Comparison of ENCODE assay signal across 8 mouse cellular contexts in the genomic region with DNA sequence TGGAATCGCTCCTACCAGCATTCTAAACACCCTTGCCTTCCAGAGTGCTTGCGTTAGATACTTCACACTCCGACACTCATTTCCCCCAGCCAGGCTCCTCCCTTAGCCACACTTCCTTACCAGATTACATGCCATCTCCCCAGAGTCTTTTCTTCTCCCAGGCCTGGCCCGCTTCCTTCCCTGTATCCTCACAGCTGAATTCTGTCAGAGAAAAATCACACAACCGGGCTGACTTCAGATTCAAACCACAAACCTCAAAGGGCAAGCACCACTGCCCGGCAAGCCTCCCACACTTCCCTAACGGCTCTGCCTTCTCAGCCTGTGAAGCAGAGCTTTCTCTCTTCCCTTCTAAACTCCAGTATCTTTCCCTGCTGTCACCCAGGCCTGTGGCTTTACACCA. TPM values are rescaled to one million over a fixed set of nuclear protein-coding genes. Genes with fewer than 3 reads are reported as not detected.
DNase-seq lines count a peak whose midpoint lies in the region; ATAC-seq and TF ChIP-seq lines count a peak whose summit lies in the region.

No protein-coding gene starts in this region.

- intact Hi-C loops in heart, adult 2 months (cut with DNase I), result no loop called here

- DNase-seq in urinary bladder, postnatal 25 days (ENCODE audit: low spot score), result peak; percentile 8
- DNase-seq in urinary bladder, adult 2 months (ENCODE audit: low spot score), result no peak
- peak; percentile 58 to 75 for DNase-seq in heart, adult 2 months
- peak; percentile 73 for DNase-seq in kidney, postnatal 14 days
- no peak for DNase-seq in thymus, adult 2 months

- no peaks in the 10 kb centered on the region for H3K27me3 ChIP-seq in heart, adult 2 months (ENCODE audit: control insufficient read depth, insufficient read depth, low read length)
- no peaks in the 10 kb centered on the region for H3K27me3 ChIP-seq in neural tube, embryonic 13.5 days
- no peaks in the 10 kb centered on the region for H3K27me3 ChIP-seq in thymus, adult 2 months (ENCODE audit: control insufficient read depth, insufficient read depth, low read length)
- no peaks in the 10 kb centered on the region for H3K27me3 ChIP-seq in hindbrain, embryonic 12.5 days

- peaks cover 6% of the 10 kb centered on the region for H3K4me1 ChIP-seq in heart, adult 2 months (ENCODE audit: control insufficient read depth, insufficient read depth, low read length)
- H3K4me1 ChIP-seq in neural tube, embryonic 13.5 days (replicated peaks), result peaks cover 30% of the 10 kb centered on the region
- H3K4me1 ChIP-seq in thymus, adult 2 months (replicated peaks; ENCODE audit: control insufficient read depth, insufficient read depth, low read length), result peaks cover 18% of the 10 kb centered on the region
- peaks cover 19% of the 10 kb centered on the region for H3K4me1 ChIP-seq in hindbrain, embryonic 12.5 days

- no peaks in the 10 kb centered on the region for H3K9me3 ChIP-seq in neural tube, embryonic 13.5 days
- H3K9me3 ChIP-seq in hindbrain, embryonic 12.5 days (replicated peaks), result 0 out of 2 replicates have a peak, but pooled peaks cover 6% of the 10 kb centered on the region

- TF ChIP-seq CTCF in heart, adult 2 months (IDR thresholded peaks at IDR 0.05), result no peak
- no peak for TF ChIP-seq CTCF in thymus, adult 2 months (IDR thresholded peaks at IDR 0.05; ENCODE audit: borderline replicate concordance, control insufficient read depth, extremely low read depth, insufficient read depth, low read length, poor library complexity)

- H3K4me3 ChIP-seq in heart, adult 2 months, result no peak overlapping the region
- no peak overlapping the region for H3K4me3 ChIP-seq in neural tube, embryonic 13.5 days
- H3K4me3 ChIP-seq in thymus, adult 2 months (ENCODE audit: control insufficient read depth, insufficient read depth, low read length), result no peak overlapping the region
- no peak overlapping the region for H3K4me3 ChIP-seq in hindbrain, embryonic 12.5 days

- no peak for TF ChIP-seq EP300 in heart, adult 2 months (IDR thresholded peaks at IDR 0.05; ENCODE audit: insufficient read depth, low read depth, low read length)

- 24% methylated on average over 7 of the region's 7 CpGs for WGBS in heart, adult 2 months
- 36% methylated on average over 7 of the region's 7 CpGs for WGBS in neural tube, embryonic 13.5 days
- WGBS in thymus, adult 2 months, result 6% methylated on average over 7 of the region's 7 CpGs
- WGBS in hindbrain, embryonic 12.5 days, result 67% methylated on average over 7 of the region's 7 CpGs

- no peak overlapping the region for H3K4me2 ChIP-seq in neural tube, embryonic 13.5 days
- no peak overlapping the region for H3K4me2 ChIP-seq in hindbrain, embryonic 12.5 days (replicated peaks)

- H3K36me3 ChIP-seq in heart, adult 2 months (ENCODE audit: control insufficient read depth, insufficient read depth, low read length), result peaks cover 2% of the 10 kb centered on the region; the same call in 1 of the 2 replicates
- H3K36me3 ChIP-seq in neural tube, embryonic 13.5 days, result peaks cover 16% of the 10 kb centered on the region
- H3K36me3 ChIP-seq in thymus, adult 2 months (ENCODE audit: control insufficient read depth, insufficient read depth, low read length), result peaks cover 3% of the 10 kb centered on the region; the same call in 1 of the 2 replicates
- H3K36me3 ChIP-seq in hindbrain, embryonic 12.5 days, result peaks cover 9% of the 10 kb centered on the region

- no peak for TF ChIP-seq POLR2A in heart, adult 2 months (IDR thresholded peaks at IDR 0.05; ENCODE audit: insufficient read depth, low read depth, low read length)
- TF ChIP-seq POLR2A in thymus, adult 2 months (IDR thresholded peaks at IDR 0.05; ENCODE audit: control insufficient read depth, extremely low read depth, insufficient read depth, low read length, poor library complexity), result no peak

- H3K27ac ChIP-seq in heart, adult 2 months, result peak overlapping the region; percentile 28; the same call in 1 of the 2 replicates
- H3K27ac ChIP-seq in neural tube, embryonic 13.5 days (replicated peaks), result no peak overlapping the region
- H3K27ac ChIP-seq in thymus, adult 2 months (ENCODE audit: control insufficient read depth, insufficient read depth, low read length), result no peak overlapping the region
- H3K27ac ChIP-seq in hindbrain, embryonic 12.5 days, result no peak overlapping the region

- H3K79me2 ChIP-seq in heart, adult 2 months (replicated peaks; ENCODE audit: control insufficient read depth, insufficient read depth, low read length), result no peaks in the 10 kb centered on the region; the same call in 1 of the 2 replicates

- peak overlapping the region; percentile 8; the same call in 1 of the 2 replicates for H3K9ac ChIP-seq in heart, adult 2 months (ENCODE audit: low read depth, low read length)
- peak overlapping the region; percentile 2; the same call in 1 of the 2 replicates for H3K9ac ChIP-seq in neural tube, embryonic 13.5 days
- no peak overlapping the region for H3K9ac ChIP-seq in hindbrain, embryonic 12.5 days

- ATAC-seq in neural tube, embryonic 13.5 days (ENCODE audit: low read depth), result no peak
- ATAC-seq in inflammation-experienced regulatory T-cells, adult 6 months, result no peak
- no peak for ATAC-seq in hindbrain, embryonic 12.5 days (ENCODE audit: low FRiP score)

RNA-seq across cellular contexts. Expression of a gene that starts 4.7 kb away (rescaled TPM):
- 28.9 and 30.4 TPM in 2 replicates for polyA plus RNA-seq in urinary bladder, adult 2 months (2012; rRNA removed)
- total RNA-seq in heart, adult 2 months (2021), result 10 to 100 TPM; 18.8 to 19.3 TPM
- polyA plus RNA-seq in heart, adult 2 months (2012; rRNA removed), result 9.2 and 16.8 TPM in 2 replicates
- 60.3 and 65.9 TPM in 2 replicates for polyA plus RNA-seq in neural tube, embryonic 13.5 days (2015; fragmentation: Nextera tagmentation; extraction: Ambion mirVana)
- polyA plus RNA-seq in inflammation-experienced regulatory T-cells, adult 6 months (2017; shearing (Covaris generic)), result 10 to 100 TPM; 31.0 to 41.8 (median 32.2) TPM
- 28.6 and 30.8 TPM in 2 replicates for polyA plus RNA-seq in thymus, adult 2 months (2012; rRNA removed)
- polyA plus RNA-seq in hindbrain, embryonic 12.5 days (2016; fragmentation: Nextera tagmentation; extraction: Ambion mirVana), result 56.5 and 59.0 TPM in 2 replicates

RNA-seq across cellular contexts. Expression of a gene that starts 8.2 kb away (rescaled TPM):
- polyA plus RNA-seq in urinary bladder, adult 2 months (2012; rRNA removed), result 7.8 and 8.3 TPM in 2 replicates
- under 1 TPM; 0.14 to 0.50 TPM for total RNA-seq in heart, adult 2 months (2021)
- polyA plus RNA-seq in heart, adult 2 months (2012; rRNA removed), result 0.61 and 0.73 TPM in 2 replicates
- 0.44 TPM in 1 of 2 replicates, not detected in the other for polyA plus RNA-seq in neural tube, embryonic 13.5 days (2015; fragmentation: Nextera tagmentation; extraction: Ambion mirVana)
- polyA plus RNA-seq in inflammation-experienced regulatory T-cells, adult 6 months (2017; shearing (Covaris generic)), result 10 to 100 TPM; 60.3 to 92.4 (median 72.6) TPM
- 9.8 and 13.2 TPM in 2 replicates for polyA plus RNA-seq in thymus, adult 2 months (2012; rRNA removed)
- 0.52 and 0.66 TPM in 2 replicates for polyA plus RNA-seq in hindbrain, embryonic 12.5 days (2016; fragmentation: Nextera tagmentation; extraction: Ambion mirVana)

RNA-seq across cellular contexts. Expression of a gene that starts 47.5 kb away (rescaled TPM):
- polyA plus RNA-seq in urinary bladder, adult 2 months (2012; rRNA removed), result 39.2 and 45.7 TPM in 2 replicates
- 100 to 1,000 TPM in 1 of 2 experiments, 10 to 100 TPM in 1; 49.3 to 156 TPM for total RNA-seq in heart, adult 2 months (2021)
- 28.9 and 48.8 TPM in 2 replicates for polyA plus RNA-seq in heart, adult 2 months (2012; rRNA removed)
- polyA plus RNA-seq in neural tube, embryonic 13.5 days (2015; fragmentation: Nextera tagmentation; extraction: Ambion mirVana), result 215 and 237 TPM in 2 replicates
- polyA plus RNA-seq in inflammation-experienced regulatory T-cells, adult 6 months (2017; shearing (Covaris generic)), result 10 to 100 TPM; 57.0 to 70.0 (median 62.5) TPM
- 44.3 and 45.8 TPM in 2 replicates for polyA plus RNA-seq in thymus, adult 2 months (2012; rRNA removed)
- 178 and 191 TPM in 2 replicates for polyA plus RNA-seq in hindbrain, embryonic 12.5 days (2016; fragmentation: Nextera tagmentation; extraction: Ambion mirVana)

Comparison
In these comparisons a context has a peak if more than half of its experiments do, and no peak if none do; other contexts are left out.
1. DNase-seq: peak in urinary bladder, postnatal 25 days (single experiment), heart, adult 2 months (2 of 2) and kidney, postnatal 14 days (single experiment); none in urinary bladder, adult 2 months (single experiment) and thymus, adult 2 months (single experiment).